Mouse (Mus musculus): ENCODE data around the gene Tpcn1. TPM values are rescaled to one million over a fixed set of nuclear protein-coding genes. Genes with fewer than 3 reads are reported as not detected.

The Tpcn1 gene
- total RNA-seq, 2 experiments from 2014 or later, result 33.9 to 39.4 TPM

DNA sequence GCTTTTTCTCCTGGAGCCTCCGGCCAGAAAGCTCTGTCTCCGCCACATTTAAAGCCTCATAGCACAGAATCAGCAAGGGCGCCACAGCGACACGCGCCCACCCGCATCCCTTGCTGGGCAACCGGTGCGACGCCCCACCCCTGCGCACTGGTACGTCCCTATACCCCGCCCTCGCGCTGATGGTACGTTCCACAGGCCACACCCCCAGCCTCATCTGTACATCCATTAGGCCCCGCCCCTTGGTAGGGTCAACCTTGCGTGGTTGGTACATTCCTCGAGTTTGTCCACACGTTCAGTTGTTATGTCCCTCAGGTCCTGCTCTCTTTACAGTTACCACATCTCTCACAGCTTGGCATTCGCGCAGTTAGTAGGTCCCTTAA lies 24.0 kb upstream of the Tpcn1 start, which contains the start of the genes Rita1 and Ddx54:
TSS of gene Rita1 (minus strand) at position 148 of the 380 bp plus-strand sequence.
TSS of gene Ddx54 (plus strand) at position 298 of the 380 bp plus-strand sequence.
- DNase-seq (ENCODE audit: low spot score in 2 of 2), result peak; percentile 99
- intact Hi-C loops (cut with DNase I), result no loop called here

DNA sequence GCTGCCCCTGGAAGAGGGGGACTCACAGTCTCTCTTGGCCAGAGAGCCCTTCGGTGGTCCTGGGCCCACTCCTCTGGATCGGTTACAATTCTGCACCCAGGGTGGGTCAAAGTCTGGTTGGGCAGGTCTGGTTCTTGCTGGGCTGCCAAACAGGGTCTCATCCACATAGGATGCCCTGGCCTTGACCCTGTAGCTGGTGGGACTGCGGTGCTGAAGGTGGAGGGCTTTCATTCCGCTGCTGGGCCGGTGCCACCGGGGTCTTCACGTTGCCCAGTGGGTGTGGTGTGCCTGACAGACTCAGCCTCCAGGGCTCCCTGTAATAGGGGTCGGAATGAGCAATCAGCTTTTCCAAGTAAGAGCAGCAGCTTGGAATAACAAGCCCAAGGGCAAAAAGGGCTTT lies 22.9 kb upstream of the Tpcn1 start:
- no peak for DNase-seq (ENCODE audit: low spot score in 2 of 2)
- intact Hi-C loops (cut with DNase I), result no loop called here

DNA sequence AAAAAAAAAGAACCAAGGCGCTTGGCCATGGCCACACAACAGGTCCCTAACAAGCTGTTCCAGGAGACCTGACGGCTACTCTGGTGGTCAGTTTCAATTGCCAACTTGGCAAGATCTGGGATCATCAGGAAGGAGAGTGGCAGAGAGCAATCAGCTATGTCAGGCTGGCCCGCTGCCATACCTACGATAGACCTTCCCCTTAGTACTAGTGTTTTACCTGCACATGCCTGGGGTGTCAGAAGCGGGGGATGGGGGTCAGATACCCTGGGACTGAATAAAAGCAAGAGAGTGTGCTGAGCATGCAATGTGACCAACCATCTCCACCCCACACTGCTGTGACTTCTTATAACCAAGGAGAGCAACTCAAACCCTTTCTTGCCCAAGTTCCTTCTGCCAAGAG lies 22.4 kb upstream of the Tpcn1 start:
- intact Hi-C loops (cut with DNase I), result no loop called here

DNA sequence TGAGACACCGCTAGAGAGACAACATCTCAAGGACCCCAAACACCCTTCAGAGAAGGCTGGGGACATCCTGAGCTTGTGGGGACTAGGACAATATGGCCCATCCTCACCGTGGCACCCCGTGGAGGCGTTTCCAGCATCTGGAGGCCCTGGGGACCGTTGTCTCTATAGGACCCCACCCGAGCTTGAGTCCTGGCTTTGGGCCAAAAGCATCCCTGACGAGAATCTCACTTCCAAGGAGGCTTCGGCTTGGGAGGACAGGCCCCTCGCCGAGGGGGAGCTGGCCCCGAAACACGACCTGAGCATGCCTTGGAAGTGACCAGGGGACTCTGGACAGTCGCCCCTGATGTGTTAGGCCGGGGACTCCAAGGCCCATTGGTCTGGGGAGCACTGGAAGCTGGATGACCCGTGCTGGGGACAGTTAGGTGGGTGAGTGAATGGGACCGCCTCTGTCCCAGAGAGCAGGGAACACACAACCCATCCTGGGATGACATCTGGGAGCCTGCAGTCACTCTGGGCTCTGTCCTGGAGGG lies 20.8 kb upstream of the Tpcn1 start:
- intact Hi-C loops (cut with DNase I), result loop anchor here (5.0 to 10.0 kb wide), 2 partner anchors 52 to 455 kb away; no protein-coding TSS in a partner anchor
- DNase-seq (ENCODE audit: low spot score in 2 of 2), result no peak

More for the DNA sequence above, 22.4 kb upstream of the Tpcn1 start:
- DNase-seq (ENCODE audit: low spot score in 2 of 2), result no peak

DNA sequence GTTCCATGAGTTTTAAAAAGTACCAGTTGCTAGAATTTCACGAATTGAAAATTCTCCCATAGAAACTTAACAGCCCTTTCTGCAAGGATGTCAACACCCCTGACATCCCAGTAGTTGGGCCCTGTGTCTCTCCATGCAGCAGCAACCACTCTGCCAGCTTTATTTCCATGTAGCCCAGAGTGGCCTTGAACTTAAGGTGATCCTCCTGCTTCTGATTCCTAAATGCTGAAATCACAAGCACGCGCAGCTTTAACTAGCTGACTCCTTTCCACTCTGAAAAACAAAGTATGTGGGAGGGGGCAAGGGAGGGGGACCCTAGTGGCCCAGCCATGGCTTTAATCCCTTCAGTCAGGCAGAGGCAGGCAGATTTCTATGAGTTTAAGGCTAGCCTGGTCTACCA lies 18.9 kb upstream of the Tpcn1 start:
- intact Hi-C loops (cut with DNase I), result loop anchor here (5.0 to 10.0 kb wide), 2 partner anchors 50 to 453 kb away; no protein-coding TSS in a partner anchor
- DNase-seq (ENCODE audit: low spot score in 2 of 2), result no peak

DNA sequence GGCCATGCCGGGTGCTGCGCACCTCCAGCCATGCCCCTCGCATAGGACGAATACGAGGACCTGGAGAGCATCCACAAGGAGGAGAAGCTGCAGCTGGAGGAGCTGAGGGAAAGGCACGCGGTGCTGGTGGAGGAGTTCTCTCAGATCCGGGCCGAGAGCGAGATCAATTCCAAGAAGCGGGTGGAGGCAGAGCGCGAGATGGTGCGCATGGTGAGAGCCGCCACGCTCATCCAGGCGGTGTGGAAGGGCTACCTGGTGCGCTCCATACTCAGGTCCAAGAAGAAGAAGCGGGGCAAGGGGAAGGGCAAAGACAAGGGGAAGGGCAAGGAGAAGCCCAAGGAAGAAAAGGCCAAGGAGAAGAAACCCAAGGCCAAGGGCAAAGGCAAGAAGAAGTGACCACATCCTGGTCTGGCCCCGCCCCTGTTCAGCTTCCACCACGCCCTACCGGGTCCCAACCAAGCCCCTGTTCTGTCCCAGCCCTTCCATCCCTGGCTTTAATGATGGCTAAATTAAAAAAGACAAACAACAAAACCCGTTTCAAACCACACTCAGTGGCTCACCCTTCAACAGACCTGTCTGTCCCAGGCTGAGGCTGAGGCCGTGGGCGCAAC lies 18.2 kb upstream of the Tpcn1 start:
- no peak for DNase-seq (ENCODE audit: low spot score in 2 of 2)
- intact Hi-C loops (cut with DNase I), result loop anchor here (5.0 to 10.0 kb wide), 2 partner anchors 49 to 452 kb away; no protein-coding TSS in a partner anchor

DNA sequence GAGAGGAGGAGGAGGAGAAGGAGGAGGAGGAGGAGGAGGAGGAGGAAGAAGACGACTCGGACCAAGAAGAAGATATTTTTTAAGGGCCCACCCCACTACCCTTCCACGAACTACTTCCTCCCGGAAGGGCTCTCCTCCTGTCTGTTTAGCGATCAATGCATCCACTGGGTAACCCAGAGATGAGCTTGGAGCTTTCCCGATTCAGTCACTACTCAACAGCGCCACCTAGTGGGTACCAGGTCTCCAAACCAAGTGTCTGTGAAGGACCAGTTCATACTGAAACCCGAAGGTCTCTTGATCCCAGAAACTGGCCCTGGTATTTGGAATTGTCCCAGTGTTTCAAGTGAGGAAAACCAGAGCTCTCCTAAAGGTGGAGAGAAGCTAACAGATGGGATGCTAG lies 17.2 kb upstream of the Tpcn1 start:
- intact Hi-C loops (cut with DNase I), result loop anchor here (1.0 to 10.0 kb wide), 3 partner anchors 48 to 451 kb away; no protein-coding TSS in a partner anchor
- peak; percentile 89 to 94 for DNase-seq (ENCODE audit: low spot score in 2 of 2)

DNA sequence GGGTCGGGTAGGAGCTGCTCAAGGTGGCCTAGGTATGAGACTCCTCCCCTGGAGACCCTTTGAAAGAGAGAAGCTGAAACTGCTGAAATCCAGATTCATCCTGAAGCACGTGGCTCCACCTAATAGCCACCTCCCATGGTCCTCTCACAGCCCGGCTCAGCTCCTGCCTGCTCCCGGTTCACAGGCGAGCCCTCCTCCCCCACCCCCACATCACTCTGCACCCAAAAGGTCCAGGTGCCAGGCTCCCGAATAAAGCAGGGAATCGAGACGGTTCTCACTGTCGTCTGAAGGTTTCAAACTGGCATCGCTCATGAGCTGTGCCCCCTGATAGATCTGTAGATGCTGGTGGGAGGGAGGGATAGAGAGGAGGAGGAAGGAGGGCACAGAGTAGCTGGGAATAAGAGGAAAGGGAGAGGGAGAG lies 16.8 kb upstream of the Tpcn1 start:
- intact Hi-C loops (cut with DNase I), result loop anchor here (1.0 to 10.0 kb wide), 3 partner anchors 48 to 450 kb away; no protein-coding TSS in a partner anchor
- DNase-seq (ENCODE audit: low spot score in 2 of 2), result no peak

DNA sequence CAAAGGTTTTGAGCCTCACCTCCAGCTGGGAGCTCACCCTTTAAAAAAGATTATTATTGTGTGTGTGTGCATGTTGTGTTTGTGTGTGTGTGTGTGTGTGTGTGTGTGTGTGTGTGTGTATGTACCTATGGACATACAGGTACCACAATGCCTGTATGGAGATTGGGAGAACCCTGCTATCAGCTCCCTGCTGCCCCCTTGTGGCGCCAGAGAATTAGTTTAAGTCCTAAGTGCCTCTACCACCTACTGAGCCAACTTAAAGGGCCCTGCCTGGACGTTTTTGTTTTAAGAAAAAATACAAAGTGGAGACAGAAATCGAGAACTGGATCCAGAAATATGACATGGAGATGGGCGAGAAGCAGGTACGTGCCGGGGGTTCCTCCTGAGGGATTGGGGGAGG lies 16.4 kb upstream of the Tpcn1 start:
- peak; percentile 85 to 86 for DNase-seq (ENCODE audit: low spot score in 2 of 2)
- intact Hi-C loops (cut with DNase I), result loop anchor here (1.0 to 10.0 kb wide), 3 partner anchors 48 to 450 kb away; no protein-coding TSS in a partner anchor

DNA sequence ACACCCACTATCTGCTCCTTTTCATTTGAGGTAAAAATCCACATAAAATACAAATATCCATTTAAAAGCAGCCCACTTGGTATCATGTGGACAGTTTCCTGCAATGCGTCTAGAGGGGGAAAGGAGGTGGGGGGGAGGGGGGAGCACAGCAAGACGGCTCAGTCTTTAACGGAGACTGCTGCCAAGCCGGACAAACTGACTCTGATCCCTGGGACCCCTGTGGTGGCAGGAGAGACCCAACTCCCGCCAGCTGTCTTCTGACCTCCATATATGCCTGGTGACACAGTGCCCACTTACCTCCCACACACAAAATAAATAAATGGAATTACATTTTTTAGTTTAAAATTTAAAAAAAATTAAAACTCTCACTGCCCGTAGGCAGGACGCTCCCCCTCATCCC lies 15.0 kb upstream of the Tpcn1 start:
- DNase-seq (ENCODE audit: low spot score in 2 of 2), result no peak

DNA sequence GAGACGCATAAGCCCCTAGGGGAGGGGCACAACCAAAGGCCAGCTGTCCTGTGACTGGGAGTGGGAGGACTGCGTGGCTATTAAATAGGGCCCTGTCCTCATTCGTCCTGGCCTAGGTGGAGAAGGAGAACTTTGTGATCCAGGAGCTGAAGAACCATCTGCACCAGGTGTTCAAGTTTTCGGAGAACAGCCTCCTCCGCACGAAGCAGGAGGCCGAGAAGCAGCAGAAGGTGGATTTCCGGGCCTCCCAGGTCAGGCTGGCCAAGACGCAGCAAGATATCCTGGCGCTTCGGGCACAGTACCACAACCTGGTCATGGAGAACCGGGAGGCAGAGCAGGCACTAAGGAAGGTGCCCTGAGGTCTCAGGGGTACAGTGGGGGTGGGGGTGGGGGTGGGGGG lies 13.7 kb upstream of the Tpcn1 start:
- intact Hi-C loops (cut with DNase I), result loop anchor here (10.0 kb wide), 1 partner anchor 447 kb away; no protein-coding TSS in a partner anchor
- DNase-seq (ENCODE audit: low spot score in 2 of 2), result no peak

More for the DNA sequence above, 15.0 kb upstream of the Tpcn1 start:
- intact Hi-C loops (cut with DNase I), result loop anchor here (10.0 kb wide), 1 partner anchor 449 kb away; no protein-coding TSS in a partner anchor

DNA sequence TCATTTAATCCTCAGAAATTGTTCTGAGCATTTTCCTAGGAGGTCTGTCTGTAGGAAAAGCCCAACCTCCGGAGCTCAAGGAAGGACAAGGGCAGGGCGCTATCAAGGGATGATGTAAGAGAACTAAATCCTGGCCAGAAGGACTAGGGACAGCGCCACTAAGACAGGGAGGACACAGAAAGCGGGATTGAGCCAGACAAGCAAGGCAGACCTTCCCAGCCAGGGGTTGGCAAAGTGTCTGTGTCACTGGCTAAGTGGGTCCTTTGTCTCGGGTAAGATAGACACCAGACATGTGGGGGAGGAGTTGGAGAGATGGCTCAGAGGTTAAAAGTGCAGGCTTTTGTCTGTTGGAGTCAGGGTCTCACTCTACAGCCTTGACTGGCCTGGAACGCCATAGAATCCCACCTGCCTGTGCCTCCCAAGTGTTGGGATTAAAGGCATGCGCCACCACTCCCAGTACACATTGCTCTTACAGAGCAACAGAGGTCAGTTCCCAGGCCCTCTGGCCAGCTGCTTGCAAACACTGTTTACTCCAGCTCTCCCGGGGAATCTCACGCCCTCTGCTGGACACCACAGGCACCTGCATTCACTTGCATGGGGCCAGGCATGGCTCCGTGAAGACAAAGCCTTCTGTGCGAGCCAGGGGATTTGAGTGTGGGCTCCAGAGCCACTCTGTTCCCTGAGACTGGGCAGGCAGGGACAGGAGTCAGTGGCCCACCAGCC lies 12.6 kb upstream of the Tpcn1 start:
- intact Hi-C loops (cut with DNase I), result loop anchor here (10.0 kb wide), 1 partner anchor 446 kb away; no protein-coding TSS in a partner anchor
- no peak for DNase-seq (ENCODE audit: low spot score in 2 of 2)

DNA sequence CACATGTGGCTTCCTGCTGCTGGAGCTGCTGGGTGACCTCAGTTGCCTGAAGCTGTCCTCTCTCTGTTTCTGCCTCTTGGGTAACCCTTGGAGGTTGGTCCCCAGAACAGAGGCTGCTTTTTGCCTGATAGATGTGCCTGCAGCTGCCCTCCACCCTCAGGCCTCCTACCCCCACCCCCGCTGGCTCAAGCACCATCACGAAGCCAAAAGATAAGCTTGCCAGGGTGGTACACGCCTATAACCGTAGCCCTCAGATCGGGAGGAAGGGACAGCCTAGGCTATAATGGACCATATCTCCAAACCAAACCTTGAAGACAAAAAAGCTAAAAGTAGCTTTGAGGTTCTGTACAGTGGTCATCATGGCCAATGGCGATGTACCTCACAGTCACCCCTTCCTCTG lies 11.2 kb upstream of the Tpcn1 start:
- intact Hi-C loops (cut with DNase I), result loop anchor here (10.0 kb wide), 1 partner anchor 445 kb away; no protein-coding TSS in a partner anchor
- no peak for DNase-seq (ENCODE audit: low spot score in 2 of 2)

DNA sequence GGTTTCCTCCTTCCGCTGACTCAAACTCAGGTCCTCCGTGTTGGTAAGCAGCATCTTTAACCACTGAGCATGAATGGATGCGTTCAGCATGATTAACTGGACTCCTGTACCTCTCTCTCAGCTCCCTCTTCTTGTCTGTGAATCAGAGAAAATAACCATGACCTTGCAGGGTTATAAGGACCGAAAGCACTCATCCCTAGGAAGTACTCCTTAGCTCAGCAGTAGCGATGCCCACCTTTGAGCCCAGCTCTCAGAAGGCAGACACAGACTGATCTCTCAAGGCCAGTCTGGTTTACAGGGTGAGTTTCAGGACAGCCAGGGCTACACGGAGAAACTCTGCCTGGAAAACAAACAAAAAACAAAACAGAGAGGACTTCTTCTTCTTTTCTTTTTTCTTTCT lies 6.0 kb upstream of the Tpcn1 start:
- intact Hi-C loops (cut with DNase I), result no loop called here
- DNase-seq (ENCODE audit: low spot score in 2 of 2), result no peak

DNA sequence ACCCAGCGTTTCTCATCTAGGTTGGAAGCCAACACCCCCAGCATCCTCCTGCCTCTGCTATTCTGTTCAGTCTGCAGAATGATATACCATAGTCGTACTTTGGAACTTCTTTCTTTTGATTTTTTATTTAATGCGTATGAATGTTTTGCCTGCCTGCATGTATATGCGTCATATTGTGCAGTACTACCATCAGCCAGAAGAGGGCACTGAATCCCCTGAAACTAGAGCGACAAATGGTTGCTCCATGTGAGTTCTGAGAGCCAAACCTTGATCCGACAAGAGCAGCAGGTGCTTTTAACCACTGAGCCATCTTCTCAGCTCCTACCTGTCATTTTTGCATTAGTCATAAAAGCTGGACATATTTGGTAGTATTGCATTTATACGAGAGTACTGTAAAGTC lies 3.7 kb upstream of the Tpcn1 start:
- intact Hi-C loops (cut with DNase I), result no loop called here
- no peak for DNase-seq (ENCODE audit: low spot score in 2 of 2)

DNA sequence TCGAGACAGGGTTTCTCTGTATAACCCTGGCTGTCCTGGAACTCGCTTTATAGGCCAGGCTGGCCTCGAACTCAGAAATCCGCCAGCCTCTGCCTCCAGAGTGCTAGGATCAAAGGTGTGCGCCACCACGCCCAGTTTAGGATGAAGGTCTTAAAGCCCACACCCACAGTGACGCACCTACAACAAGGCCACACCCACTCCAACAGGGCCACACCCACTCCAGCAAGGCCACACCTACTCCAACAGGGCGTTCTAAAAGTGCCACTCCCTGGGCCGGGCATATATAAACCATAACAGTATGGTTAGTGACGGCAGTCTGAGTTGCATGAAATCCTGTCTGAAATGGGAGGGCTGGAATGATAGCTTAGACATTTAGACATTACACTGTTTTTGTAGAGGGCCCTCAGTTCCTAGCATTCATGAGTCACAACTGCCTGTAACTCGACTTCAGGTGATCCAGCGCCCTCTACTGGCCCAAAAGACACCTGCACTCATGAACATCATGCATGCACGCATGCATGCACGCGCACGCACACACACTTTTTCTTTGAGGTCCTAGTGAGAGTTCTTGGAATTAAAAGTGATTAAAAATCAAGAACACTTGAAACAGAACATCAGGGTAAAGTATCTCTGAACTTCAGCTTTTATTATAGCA lies 2.0 kb upstream of the Tpcn1 start:
- no peak for DNase-seq (ENCODE audit: low spot score in 2 of 2)
- intact Hi-C loops (cut with DNase I), result no loop called here

DNA sequence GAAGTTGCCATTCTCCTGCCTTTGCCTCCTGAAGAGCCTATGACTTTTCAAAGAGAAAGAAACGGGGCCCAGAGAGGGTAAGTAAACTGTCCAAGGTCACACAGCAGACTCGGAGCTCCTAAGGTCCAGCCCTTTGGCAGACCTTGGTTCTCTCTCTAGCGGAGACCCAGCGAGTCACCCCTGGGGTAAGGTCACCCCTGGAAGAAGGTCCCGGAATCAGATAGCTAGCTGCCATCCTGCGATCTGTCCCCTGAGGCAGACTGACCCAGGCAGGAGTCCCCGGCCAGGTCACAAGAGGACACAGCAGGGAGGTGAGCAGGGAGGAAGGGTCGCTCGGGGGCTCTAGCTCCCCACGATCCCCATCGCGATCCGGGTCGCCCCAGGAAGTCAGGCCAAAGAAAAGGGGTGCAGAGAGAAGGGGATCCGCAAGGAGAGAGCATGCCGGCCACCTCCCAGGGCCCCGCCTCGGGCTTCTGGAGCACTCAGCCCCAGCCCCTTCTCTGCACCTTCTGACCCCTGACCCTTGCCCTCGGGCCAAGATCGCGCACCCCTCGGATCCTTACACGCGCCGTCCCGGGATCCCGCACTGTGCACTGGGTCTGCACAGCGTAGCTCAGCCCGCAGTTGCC lies 419 bp downstream of the Tpcn1 start:
- DNase-seq (ENCODE audit: low spot score in 2 of 2), result no peak
- intact Hi-C loops (cut with DNase I), result loop anchor here (1.0 to 5.0 kb wide), 2 partner anchors 28 to 86 kb away; partner anchors contain the start of gene Plbd2

DNA sequence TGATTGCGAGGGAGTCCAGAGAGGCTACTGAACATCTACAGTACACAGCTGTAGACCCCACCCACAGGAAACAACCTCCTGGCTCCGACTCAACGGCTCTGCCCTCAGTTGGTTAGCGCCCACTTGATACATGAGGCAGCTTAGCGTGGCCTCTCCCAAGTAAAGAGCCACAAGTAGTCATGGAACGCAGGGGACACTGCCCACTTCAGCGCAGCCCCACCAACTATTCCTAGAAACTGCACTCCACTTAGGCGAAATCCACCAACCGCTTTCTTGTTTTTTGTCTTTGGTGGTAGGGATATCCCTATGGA lies 902 bp downstream of the Tpcn1 start:
- no peak for DNase-seq (ENCODE audit: low spot score in 2 of 2)
- intact Hi-C loops (cut with DNase I), result loop anchor here (5.0 kb wide), 1 partner anchor 85 kb away; the partner anchor contains the start of gene Plbd2

Measured in left cerebral cortex, postnatal 25 days (tissue).